21 mouse cellular contexts compared by ENCODE assay signal in genomic region chr3:39397677-39398076, GRCm38 (mm10).
"Had no signal": no experiment of that assay in that cellular context is flagged by ENCODE, and none has a peak within 500 bp of the region (broad histone marks: within the 10 kb centered on the region; RNA-seq: fewer than 3 reads in every experiment).

No protein-coding gene starts in this region.

- H3K4me2 ChIP-seq: limb, embryonic 13.5 days; liver, embryonic 12.5 days; liver, embryonic 15.5 days; lung, embryonic 15.5 days; stomach, embryonic 15.5 days had no signal

- H3K36me3 ChIP-seq: limb, embryonic 10.5 days; limb, embryonic 13.5 days; liver, embryonic 12.5 days; liver, embryonic 15.5 days; lung, embryonic 15.5 days; midbrain, embryonic 10.5 days; stomach, embryonic 15.5 days had no signal

- H3K27me3 ChIP-seq: limb, embryonic 13.5 days; liver, embryonic 12.5 days; liver, embryonic 15.5 days; lung, embryonic 15.5 days; megakaryocyte, embryonic 14.5 days; stomach, embryonic 15.5 days had no signal

- H3K4me3 ChIP-seq: layer of hippocampus, adult 2 months; limb, embryonic 10.5 days; limb, embryonic 13.5 days; liver, embryonic 12.5 days; liver, embryonic 15.5 days; lung, embryonic 15.5 days; megakaryocyte, embryonic 14.5 days; midbrain, embryonic 10.5 days; stomach, embryonic 15.5 days had no signal

- H3K4me1 ChIP-seq: limb, embryonic 10.5 days; limb, embryonic 13.5 days; liver, embryonic 12.5 days; liver, embryonic 15.5 days; megakaryocyte, embryonic 14.5 days; midbrain, embryonic 10.5 days; stomach, embryonic 15.5 days had no signal

- ATAC-seq: liver, embryonic 12.5 days had no signal

- H3K27ac ChIP-seq: kidney, postnatal 0 days; layer of hippocampus, adult 2 months; limb, embryonic 10.5 days; limb, embryonic 13.5 days; liver, embryonic 12.5 days; liver, embryonic 15.5 days; lung, embryonic 15.5 days; midbrain, embryonic 10.5 days; stomach, embryonic 15.5 days had no signal

- H3K9ac ChIP-seq: limb, embryonic 13.5 days; liver, embryonic 12.5 days; liver, embryonic 15.5 days; lung, embryonic 15.5 days; stomach, embryonic 15.5 days had no signal

- H3K9me3 ChIP-seq: limb, embryonic 10.5 days; limb, embryonic 13.5 days; liver, embryonic 12.5 days; liver, embryonic 15.5 days; lung, embryonic 15.5 days; megakaryocyte, embryonic 14.5 days; midbrain, embryonic 10.5 days; stomach, embryonic 15.5 days had no signal

- DNase-seq: kidney, adult 2 months; kidney, postnatal 25 days; layer of hippocampus, adult 9-11 months; liver; lung, adult 18-20 months; lung, postnatal 10 days; lung, postnatal 36 days; retina, postnatal 1 day; right cerebral cortex, postnatal 25 days; spleen, adult 18-20 months; thymus, postnatal 25 days had no signal
